Mouse (Mus musculus): Measurements from ENCODE around the gene Kras. TPM values are rescaled to one million over a fixed set of nuclear protein-coding genes. Genes with fewer than 3 reads are reported as not detected.

Kras gene
- 68.6 and 74.9 TPM in 2 replicates for polyA plus RNA-seq (2015; fragmentation: Nextera tagmentation; extraction: Ambion mirVana)

- under 1% methylated on average over 61 of the region's 83 CpGs for WGBS
- no peaks in the 10 kb centered on the region for H3K27me3 ChIP-seq
- H3K4me3 ChIP-seq = peak within 1 kb of the TSS; percentile 90
- peaks cover 4% of the 10 kb centered on the region; the same call in 1 of the 2 replicates for H3K36me3 ChIP-seq
- peak within 1 kb of the TSS; percentile 84 for H3K27ac ChIP-seq
- peak within 1 kb of the TSS; percentile 95 for H3K9ac ChIP-seq
- peaks cover 23% of the 10 kb centered on the region for H3K4me1 ChIP-seq
- no peaks in the 10 kb centered on the region for H3K9me3 ChIP-seq
- peak within 1 kb of the TSS; percentile 85 for H3K4me2 ChIP-seq (replicated peaks)
- ATAC-seq (ENCODE audit: low FRiP score, low read depth) = peak; percentile 94
These were observed at the start of gene Kras for GRCm38 (mm10) chr6:145250185-145250791. Gene Kras, minus strand, starts transcription at chr6:145250239.

- Histone ChIP-seq H3K27ac (0 out of 2 replicates have a peak overlapping the region, but pooled peaks have one; percentile 33), H3K4me1 (peaks cover 32% of the 10 kb centered on the region), H3K36me3 (no peaks in the 10 kb centered on the region), H3K9ac (no peak overlapping the region), H3K4me2 (replicated peaks) (no peak overlapping the region), H3K27me3 (no peaks in the 10 kb centered on the region), H3K9me3 (no peaks in the 10 kb centered on the region), H3K4me3 (no peak overlapping the region)
- 69% methylated on average over 7 of the region's 7 CpGs for WGBS
- 0 out of 2 replicates have a peak, but pooled peaks have one; percentile 2 for ATAC-seq (ENCODE audit: low FRiP score, low read depth)
These were observed 47.6 kb upstream of the Kras start for GRCm38 (mm10) chr6:145297626-145298025.

- Histone ChIP-seq H3K27ac (no peak overlapping the region), H3K4me1 (peaks cover 33% of the 10 kb centered on the region), H3K4me2 (replicated peaks) (no peak overlapping the region), H3K36me3 (no peaks in the 10 kb centered on the region), H3K9ac (no peak overlapping the region), H3K27me3 (no peaks in the 10 kb centered on the region), H3K9me3 (no peaks in the 10 kb centered on the region), H3K4me3 (no peak overlapping the region)
- WGBS = 73% methylated on average over 7 of the region's 7 CpGs
- ATAC-seq (ENCODE audit: low FRiP score, low read depth) = no peak
These were observed 46.9 kb upstream of the Kras start for GRCm38 (mm10) chr6:145296979-145297378.

GRCm38 (mm10) chr6:145295171-145295570 is 45.1 kb upstream of the Kras start:
- WGBS = 61% methylated on average over 11 of the region's 11 CpGs
- H3K27ac ChIP-seq = peak overlapping the region; percentile 28; the same call in 1 of the 2 replicates
- H3K9ac ChIP-seq = no peak overlapping the region

GRCm38 (mm10) chr6:145293156-145293555 is 43.1 kb upstream of the Kras start:
- no peaks in the 10 kb centered on the region for H3K36me3 ChIP-seq
- no peak overlapping the region for H3K4me3 ChIP-seq
- no peak for ATAC-seq (ENCODE audit: low FRiP score, low read depth)
- H3K27me3 ChIP-seq = no peaks in the 10 kb centered on the region
- no peak overlapping the region for H3K9ac ChIP-seq
- 73% methylated on average over 6 of the region's 6 CpGs for WGBS
- H3K4me2 ChIP-seq (replicated peaks) = no peak overlapping the region
- H3K4me1 ChIP-seq = peaks cover 56% of the 10 kb centered on the region
- H3K9me3 ChIP-seq = no peaks in the 10 kb centered on the region
- no peak overlapping the region for H3K27ac ChIP-seq

More at GRCm38 (mm10) chr6:145295171-145295570, 45.1 kb upstream of the Kras start:
- Histone ChIP-seq H3K4me3 (no peak overlapping the region), H3K4me2 (replicated peaks) (no peak overlapping the region), H3K9me3 (no peaks in the 10 kb centered on the region), H3K4me1 (peaks cover 46% of the 10 kb centered on the region), H3K36me3 (no peaks in the 10 kb centered on the region), H3K27me3 (no peaks in the 10 kb centered on the region)
- ATAC-seq (ENCODE audit: low FRiP score, low read depth) = no peak

GRCm38 (mm10) chr6:145291383-145292289 is 41.6 kb upstream of the Kras start:
- H3K4me2 ChIP-seq (replicated peaks) = peak overlapping the region; percentile 34; the same call in 1 of the 2 replicates
- peak overlapping the region; percentile 59 for H3K27ac ChIP-seq
- ATAC-seq (ENCODE audit: low FRiP score, low read depth) = peak; percentile 68
- H3K36me3 ChIP-seq = no peaks in the 10 kb centered on the region
- no peaks in the 10 kb centered on the region for H3K27me3 ChIP-seq
- H3K4me3 ChIP-seq = no peak overlapping the region
- no peaks in the 10 kb centered on the region for H3K9me3 ChIP-seq
- peaks cover 42% of the 10 kb centered on the region for H3K4me1 ChIP-seq
- no peak overlapping the region for H3K9ac ChIP-seq
- 39% methylated on average over 13 of the region's 13 CpGs for WGBS

- no peaks in the 10 kb centered on the region for H3K27me3 ChIP-seq
- H3K4me1 ChIP-seq = peaks cover 14% of the 10 kb centered on the region
- no peak overlapping the region for H3K4me2 ChIP-seq (replicated peaks)
- no peaks in the 10 kb centered on the region for H3K36me3 ChIP-seq
- 80% methylated on average over 4 of the region's 4 CpGs for WGBS
- H3K4me3 ChIP-seq = no peak overlapping the region
- ATAC-seq (ENCODE audit: low FRiP score, low read depth) = no peak
- no peaks in the 10 kb centered on the region for H3K9me3 ChIP-seq
- H3K27ac ChIP-seq = no peak overlapping the region
- H3K9ac ChIP-seq = no peak overlapping the region
These were observed 35.6 kb upstream of the Kras start for GRCm38 (mm10) chr6:145285656-145286055.

- no peak overlapping the region for H3K4me2 ChIP-seq (replicated peaks)
- no peaks in the 10 kb centered on the region for H3K9me3 ChIP-seq
- H3K4me3 ChIP-seq = no peak overlapping the region
- no peak overlapping the region for H3K9ac ChIP-seq
- 92% methylated on average over 8 of the region's 8 CpGs for WGBS
- H3K27ac ChIP-seq = no peak overlapping the region
- H3K36me3 ChIP-seq = no peaks in the 10 kb centered on the region
- H3K4me1 ChIP-seq = peaks cover 6% of the 10 kb centered on the region; the same call in 1 of the 2 replicates
- H3K27me3 ChIP-seq = no peaks in the 10 kb centered on the region
- ATAC-seq (ENCODE audit: low FRiP score, low read depth) = no peak
These were observed 34.2 kb upstream of the Kras start for GRCm38 (mm10) chr6:145284286-145284685.

GRCm38 (mm10) chr6:145277138-145277763 is 27.2 kb upstream of the Kras start:
- H3K9me3 ChIP-seq = no peaks in the 10 kb centered on the region
- no peak for ATAC-seq (ENCODE audit: low FRiP score, low read depth)
- no peak overlapping the region for H3K27ac ChIP-seq
- H3K4me1 ChIP-seq = peaks cover 11% of the 10 kb centered on the region
- no peak overlapping the region for H3K9ac ChIP-seq
- no peak overlapping the region for H3K4me3 ChIP-seq
- no peak overlapping the region for H3K4me2 ChIP-seq (replicated peaks)
- H3K36me3 ChIP-seq = no peaks in the 10 kb centered on the region
- H3K27me3 ChIP-seq = no peaks in the 10 kb centered on the region
- WGBS = 72% methylated on average over 9 of the region's 9 CpGs

GRCm38 (mm10) chr6:145276265-145276780 is 26.3 kb upstream of the Kras start:
- Histone ChIP-seq H3K27ac (no peak overlapping the region), H3K4me3 (peak overlapping the region; percentile 19; the same call in 1 of the 2 replicates), H3K9ac (no peak overlapping the region), H3K9me3 (no peaks in the 10 kb centered on the region), H3K4me2 (replicated peaks) (peak overlapping the region; percentile 53), H3K27me3 (no peaks in the 10 kb centered on the region), H3K36me3 (no peaks in the 10 kb centered on the region), H3K4me1 (peaks cover 11% of the 10 kb centered on the region)
- peak; percentile 64; the same call in 1 of the 2 replicates for ATAC-seq (ENCODE audit: low FRiP score, low read depth)
- 3% methylated on average over 17 of the region's 17 CpGs for WGBS

- Histone ChIP-seq H3K9me3 (no peaks in the 10 kb centered on the region), H3K27me3 (no peaks in the 10 kb centered on the region), H3K36me3 (no peaks in the 10 kb centered on the region), H3K4me1 (peaks cover 11% of the 10 kb centered on the region), H3K4me3 (peak overlapping the region; percentile 19; the same call in 1 of the 2 replicates), H3K9ac (no peak overlapping the region), H3K27ac (no peak overlapping the region), H3K4me2 (replicated peaks) (peak overlapping the region; percentile 53)
- 49% methylated on average over 6 of the region's 6 CpGs for WGBS
- ATAC-seq (ENCODE audit: low FRiP score, low read depth) = no peak
These were observed 25.7 kb upstream of the Kras start for GRCm38 (mm10) chr6:145275586-145276219.
